Mouse (Mus musculus) liver, embryonic 13.5 days (tissue): ENCODE data around the gene Zbtb20. TPM values are rescaled to one million over a fixed set of nuclear protein-coding genes. Genes with fewer than 3 reads are reported as not detected.

ENCODE experiments used
- ATAC-seq: fragments of 200-750 bp; cut with Nextera tagmentation; 2 replicates; pipeline ENCODE4 v1.8.0; 2017; ENCODE audit warnings: low read depth, mild to moderate bottlenecking, moderate number of reproducible peaks, moderate library complexity
- DNase-seq: peaks from one replicate; pipeline ENCODE4 v3.0.0; 2022
- H3K27ac ChIP-seq: fragments of 300-500 bp; sonication (generic); 2 replicates; pipeline ENCODE4 v1.5.1; 2015; ENCODE audit warnings: moderate library complexity, mild to moderate bottlenecking, inconsistent platforms
- H3K27me3 ChIP-seq: fragments of 300-500 bp; sonication (generic); 2 replicates; pipeline ENCODE4 v1.6.1; 2015; ENCODE audit warnings: mild to moderate bottlenecking, inconsistent platforms
- H3K36me3 ChIP-seq: fragments of 300-500 bp; sonication (generic); 2 replicates; pipeline ENCODE4 v1.6.1; 2015; ENCODE audit warnings: mild to moderate bottlenecking, inconsistent platforms
- H3K4me1 ChIP-seq: fragments of 300-500 bp; sonication (generic); replicated peaks from 2 replicates; pipeline ENCODE4 v1.6.1; 2015; ENCODE audit warnings: inconsistent platforms
- H3K4me2 ChIP-seq: fragments of 300-500 bp; sonication (generic); 2 replicates; pipeline ENCODE4 v1.6.1; 2015; ENCODE audit warnings: inconsistent platforms, mild to moderate bottlenecking, moderate library complexity
- H3K4me3 ChIP-seq: fragments of 300-500 bp; sonication (generic); replicated peaks from 2 replicates; pipeline ENCODE4 v1.5.1; 2015; ENCODE audit warnings: mild to moderate bottlenecking, inconsistent platforms
- H3K9ac ChIP-seq: fragments of 300-500 bp; sonication (generic); 2 replicates; pipeline ENCODE4 v1.6.1; 2015; ENCODE audit warnings: mild to moderate bottlenecking, inconsistent platforms
- H3K9me3 ChIP-seq: fragments of 300-500 bp; sonication (generic); replicated peaks from 2 replicates; pipeline ENCODE4 v1.6.1; 2016; ENCODE audit warnings: inconsistent platforms
- WGBS: fragments of 180-500 bp; shearing (Covaris S2); methylation state at CpG from one replicate; pipeline ENCODE4 v1.1.7; 2015; ENCODE audit not compliant: insufficient replicate concordance; 5-methylcytosine and 5-hydroxymethylcytosine counted together
- polyA plus RNA-seq: library from polyadenylated mRNA; unstranded; fragments of >200 nt; fragmentation: Nextera tagmentation; extraction: Ambion mirVana; gene quantifications from 2 replicates; pipeline ENCODE4 v1.2.1, GENCODE M21; 2015

The Zbtb20 gene
- polyA plus RNA-seq, 1 experiment from 2014 or later, result 2.5 TPM

DNA sequence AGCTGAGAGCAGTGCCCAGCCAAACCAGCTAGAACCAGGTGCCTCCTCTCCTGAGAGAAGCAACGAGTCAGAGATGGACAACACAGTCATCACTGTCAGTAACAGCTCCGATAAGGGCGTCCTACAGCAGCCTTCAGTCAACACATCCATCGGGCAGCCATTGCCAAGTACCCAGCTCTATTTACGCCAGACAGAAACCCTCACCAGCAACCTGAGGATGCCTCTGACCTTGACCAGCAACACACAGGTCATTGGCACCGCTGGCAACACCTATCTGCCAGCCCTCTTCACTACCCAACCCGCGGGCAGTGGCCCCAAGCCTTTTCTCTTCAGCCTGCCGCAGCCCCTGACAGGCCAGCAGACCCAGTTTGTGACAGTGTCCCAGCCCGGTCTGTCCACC lies 734.7 kb downstream of the Zbtb20 start:
- H3K4me3 ChIP-seq, result no peak overlapping the region
- no peaks in the 10 kb centered on the region for H3K36me3 ChIP-seq
- no peak for DNase-seq
- WGBS, result 80% methylated on average over 10 of the region's 10 CpGs
- H3K9me3 ChIP-seq, result no peaks in the 10 kb centered on the region
- H3K9ac ChIP-seq, result no peak overlapping the region
- no peak for ATAC-seq
- no peak overlapping the region for H3K27ac ChIP-seq
- no peaks in the 10 kb centered on the region for H3K4me1 ChIP-seq
- H3K4me2 ChIP-seq, result no peak overlapping the region
- H3K27me3 ChIP-seq, result no peaks in the 10 kb centered on the region

DNA sequence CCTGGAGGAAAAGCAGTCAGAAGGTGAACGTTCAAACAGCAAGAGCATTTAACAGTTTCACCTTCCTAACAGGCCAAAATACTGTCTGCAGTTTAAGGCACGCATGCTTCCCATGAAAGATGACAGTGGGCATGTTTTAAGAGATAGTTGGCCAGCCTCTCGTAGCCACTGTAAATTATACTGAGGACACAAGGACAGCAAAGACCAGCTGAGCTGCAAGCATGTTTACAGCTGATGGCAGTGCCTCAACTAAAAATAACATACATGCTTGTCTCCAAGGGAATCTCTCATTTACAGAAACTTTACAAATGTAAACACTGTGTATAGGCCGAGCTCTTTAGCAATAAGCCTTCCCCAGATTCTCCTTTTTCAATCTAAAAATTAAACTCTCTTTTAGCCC lies 740.7 kb downstream of the Zbtb20 start:
- DNase-seq (no peak), ATAC-seq (no peak)
- Histone ChIP-seq H3K36me3 (no peaks in the 10 kb centered on the region), H3K27me3 (no peaks in the 10 kb centered on the region), H3K9ac (no peak overlapping the region), H3K27ac (no peak overlapping the region), H3K9me3 (no peaks in the 10 kb centered on the region), H3K4me2 (no peak overlapping the region), H3K4me3 (no peak overlapping the region), H3K4me1 (no peaks in the 10 kb centered on the region)
- 67% methylated on average over 4 of the region's 4 CpGs for WGBS

DNA sequence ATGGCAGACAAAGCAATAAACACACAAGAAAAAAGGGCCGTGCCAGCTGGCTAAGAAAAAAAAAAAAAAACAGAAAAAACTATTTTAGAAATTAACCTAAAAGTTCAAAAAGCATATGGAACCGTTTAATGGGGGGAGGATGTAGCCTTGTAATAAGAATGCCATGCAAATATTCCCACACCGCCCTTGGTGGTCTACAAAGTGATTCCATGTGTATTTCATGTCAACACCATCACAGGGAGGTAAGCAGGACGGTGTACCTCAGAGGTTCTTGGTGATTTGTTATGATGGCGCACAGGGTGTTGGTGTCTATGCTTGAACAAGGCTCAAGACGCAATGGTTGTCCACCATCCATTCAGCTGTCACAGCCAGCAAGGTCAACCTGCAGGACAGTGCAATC lies 741.7 kb downstream of the Zbtb20 start:
- no peaks in the 10 kb centered on the region for H3K9me3 ChIP-seq
- no peak overlapping the region for H3K9ac ChIP-seq
- H3K4me2 ChIP-seq, result no peak overlapping the region
- H3K36me3 ChIP-seq, result no peaks in the 10 kb centered on the region
- no peak for ATAC-seq
- no peaks in the 10 kb centered on the region for H3K27me3 ChIP-seq
- 72% methylated on average over 6 of the region's 6 CpGs for WGBS
- H3K4me3 ChIP-seq, result no peak overlapping the region
- no peaks in the 10 kb centered on the region for H3K4me1 ChIP-seq
- no peak for DNase-seq
- no peak overlapping the region for H3K27ac ChIP-seq

DNA sequence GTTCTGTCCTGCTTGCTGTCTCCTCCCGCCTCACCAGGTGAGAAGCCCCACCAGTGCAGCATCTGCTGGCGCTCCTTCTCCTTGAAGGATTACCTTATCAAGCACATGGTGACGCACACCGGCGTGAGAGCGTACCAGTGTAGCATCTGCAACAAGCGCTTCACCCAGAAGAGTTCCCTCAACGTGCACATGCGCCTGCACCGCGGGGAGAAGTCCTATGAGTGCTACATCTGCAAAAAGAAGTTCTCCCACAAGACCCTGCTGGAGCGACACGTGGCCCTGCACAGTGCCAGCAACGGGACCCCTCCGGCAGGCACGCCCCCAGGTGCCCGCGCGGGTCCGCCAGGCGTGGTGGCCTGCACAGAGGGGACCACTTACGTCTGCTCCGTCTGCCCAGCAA lies 742.6 kb downstream of the Zbtb20 start:
- 77% methylated on average over 23 of the region's 23 CpGs for WGBS
- DNase-seq, result no peak
- no peak overlapping the region for H3K9ac ChIP-seq
- no peaks in the 10 kb centered on the region for H3K9me3 ChIP-seq
- H3K4me3 ChIP-seq, result no peak overlapping the region
- no peak overlapping the region for H3K4me2 ChIP-seq
- H3K27ac ChIP-seq, result no peak overlapping the region
- H3K36me3 ChIP-seq, result no peaks in the 10 kb centered on the region
- no peak for ATAC-seq
- H3K4me1 ChIP-seq, result no peaks in the 10 kb centered on the region
- H3K27me3 ChIP-seq, result no peaks in the 10 kb centered on the region

DNA sequence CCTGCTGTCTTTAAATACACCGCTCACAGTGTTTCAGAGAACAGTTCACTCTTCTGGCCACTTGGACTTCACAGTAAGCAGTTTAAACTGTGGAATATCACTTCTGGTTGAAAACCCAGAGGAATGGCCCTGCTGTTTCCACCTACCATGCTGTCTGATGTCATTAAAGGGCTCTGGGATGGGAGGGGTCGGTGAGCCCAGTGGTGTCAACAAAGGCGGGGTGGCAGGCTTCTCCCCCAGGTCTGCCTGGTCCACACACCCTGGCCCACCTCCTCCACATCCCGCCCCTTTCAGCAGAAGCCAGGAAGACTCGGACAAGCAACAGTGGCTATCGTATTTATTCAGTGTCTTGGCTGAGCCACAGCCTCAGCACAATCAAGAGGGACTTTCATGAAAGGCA lies 743.6 kb downstream of the Zbtb20 start:
- no peak for DNase-seq
- ATAC-seq, result no peak
- Histone ChIP-seq H3K27ac (no peak overlapping the region), H3K27me3 (no peaks in the 10 kb centered on the region), H3K4me2 (no peak overlapping the region), H3K36me3 (no peaks in the 10 kb centered on the region), H3K4me1 (no peaks in the 10 kb centered on the region), H3K9me3 (no peaks in the 10 kb centered on the region), H3K4me3 (no peak overlapping the region), H3K9ac (no peak overlapping the region)
- 54% methylated on average over 6 of the region's 6 CpGs for WGBS

DNA sequence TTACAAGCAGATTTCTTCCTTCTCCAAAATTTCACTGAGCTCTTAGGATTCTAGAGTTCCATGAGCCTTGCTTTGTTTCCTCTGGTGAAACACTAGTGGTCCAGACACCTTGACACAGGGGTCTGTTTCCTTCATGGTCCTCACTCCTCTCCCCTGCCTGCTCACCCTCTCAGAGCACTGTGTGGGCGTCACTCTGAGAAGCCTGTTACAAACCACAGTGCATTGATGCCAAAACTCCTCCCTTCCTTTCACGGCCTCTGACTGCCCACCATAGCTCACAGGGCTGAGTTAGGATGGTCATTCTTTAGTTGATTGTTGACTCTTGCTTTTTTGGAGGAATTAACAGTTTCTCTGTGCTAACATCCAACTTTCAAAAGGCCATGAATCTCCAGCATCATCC lies 744.7 kb downstream of the Zbtb20 start:
- Histone ChIP-seq H3K27ac (no peak overlapping the region), H3K4me1 (no peaks in the 10 kb centered on the region), H3K9ac (no peak overlapping the region), H3K4me3 (no peak overlapping the region), H3K4me2 (no peak overlapping the region), H3K27me3 (no peaks in the 10 kb centered on the region), H3K36me3 (no peaks in the 10 kb centered on the region), H3K9me3 (no peaks in the 10 kb centered on the region)
- no peak for ATAC-seq
- no peak for DNase-seq
- 34% methylated on average over 2 of the region's 2 CpGs for WGBS

DNA sequence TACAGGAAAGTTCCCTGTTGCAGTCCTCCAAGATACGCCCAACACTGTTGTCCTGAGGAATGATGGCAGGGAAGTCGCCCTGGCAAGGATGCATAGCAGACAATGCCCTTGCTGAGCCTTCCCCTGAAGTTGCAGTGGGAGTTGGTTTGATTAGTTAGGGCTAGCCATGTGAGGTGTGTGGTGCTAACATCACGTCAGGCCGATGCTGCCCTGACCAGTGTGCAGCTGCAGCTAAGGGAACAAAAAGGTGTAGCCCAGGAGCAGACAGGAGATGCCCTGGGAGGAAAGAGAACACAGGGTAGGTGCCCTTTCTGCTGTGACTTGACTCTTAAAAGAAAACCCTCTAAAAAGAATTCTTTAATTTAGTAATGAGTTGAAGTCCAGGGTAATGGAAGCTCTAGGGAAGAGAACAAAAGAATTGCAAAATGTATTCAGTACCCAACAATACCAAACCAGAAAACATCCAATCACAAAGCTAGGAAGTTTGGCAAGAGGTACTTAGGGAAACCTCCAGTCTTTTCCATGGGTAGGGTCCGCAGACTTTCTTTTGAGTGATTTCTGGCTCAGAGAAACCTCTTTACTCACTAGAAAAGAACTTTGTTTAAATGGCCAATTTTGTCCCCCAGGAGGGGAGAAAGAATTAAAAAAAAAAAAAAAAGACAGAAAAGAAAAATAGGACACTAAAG lies 747.8 kb downstream of the Zbtb20 start:
- ATAC-seq, result no peak
- Histone ChIP-seq H3K9ac (no peak overlapping the region), H3K4me1 (no peaks in the 10 kb centered on the region), H3K27ac (no peak overlapping the region), H3K36me3 (no peaks in the 10 kb centered on the region), H3K4me2 (no peak overlapping the region), H3K9me3 (no peaks in the 10 kb centered on the region), H3K4me3 (no peak overlapping the region), H3K27me3 (no peaks in the 10 kb centered on the region)
- DNase-seq, result no peak
- WGBS, result 71% methylated on average over 5 of the region's 5 CpGs

DNA sequence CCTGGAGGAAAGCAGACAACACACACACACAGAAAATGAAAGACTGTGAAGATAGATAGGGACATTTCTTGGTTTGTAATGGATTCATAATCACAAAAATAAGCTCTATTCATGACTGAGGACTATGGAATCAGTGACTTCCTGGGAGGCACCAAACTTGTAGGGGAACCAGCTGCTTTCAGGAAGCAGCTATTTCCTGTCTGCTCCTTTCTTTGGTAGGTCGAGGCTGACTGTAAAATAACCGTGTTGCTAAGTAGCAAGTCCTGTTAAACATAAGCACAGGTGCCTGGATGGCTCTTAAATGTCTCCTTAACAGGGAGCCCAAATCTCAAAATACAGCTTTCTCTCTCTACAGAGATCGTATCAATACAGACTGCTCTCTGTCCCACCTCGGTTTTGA lies 749.2 kb downstream of the Zbtb20 start:
- DNase-seq (no peak), ATAC-seq (no peak)

DNA sequence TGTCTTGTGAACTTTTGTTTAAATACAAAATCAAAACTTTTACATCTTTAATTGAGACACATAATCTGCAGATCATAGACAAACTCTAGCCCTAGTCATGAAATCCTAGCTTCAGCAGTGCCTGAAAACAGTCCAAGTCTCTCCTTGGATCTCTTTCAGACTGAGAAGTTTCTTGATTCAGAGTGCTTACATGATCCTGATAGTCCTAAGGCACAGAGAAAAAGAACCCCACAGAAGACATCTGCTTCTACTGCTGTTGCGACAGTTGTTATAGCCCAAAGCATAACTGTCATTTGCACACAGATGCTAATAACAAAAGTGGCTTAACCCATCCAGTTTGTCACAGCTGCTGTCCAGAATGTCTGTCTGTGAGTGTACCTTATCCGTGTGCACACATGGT lies 749.6 kb downstream of the Zbtb20 start:
- DNase-seq (no peak), ATAC-seq (no peak)
- 54% methylated on average over 2 of the region's 2 CpGs for WGBS
- no peak overlapping the region for H3K4me2 ChIP-seq
- no peaks in the 10 kb centered on the region for H3K4me1 ChIP-seq
- no peak overlapping the region for H3K4me3 ChIP-seq
- H3K9me3 ChIP-seq, result no peaks in the 10 kb centered on the region
- no peak overlapping the region for H3K27ac ChIP-seq
- H3K27me3 ChIP-seq, result no peaks in the 10 kb centered on the region
- H3K9ac ChIP-seq, result no peak overlapping the region
- H3K36me3 ChIP-seq, result no peaks in the 10 kb centered on the region

More for the DNA sequence above, 749.2 kb downstream of the Zbtb20 start:
- 36% methylated on average over 4 of the region's 4 CpGs for WGBS
- Histone ChIP-seq H3K27me3 (no peaks in the 10 kb centered on the region), H3K9me3 (no peaks in the 10 kb centered on the region), H3K4me1 (no peaks in the 10 kb centered on the region), H3K27ac (no peak overlapping the region), H3K9ac (no peak overlapping the region), H3K4me3 (no peak overlapping the region), H3K4me2 (no peak overlapping the region), H3K36me3 (no peaks in the 10 kb centered on the region)

DNA sequence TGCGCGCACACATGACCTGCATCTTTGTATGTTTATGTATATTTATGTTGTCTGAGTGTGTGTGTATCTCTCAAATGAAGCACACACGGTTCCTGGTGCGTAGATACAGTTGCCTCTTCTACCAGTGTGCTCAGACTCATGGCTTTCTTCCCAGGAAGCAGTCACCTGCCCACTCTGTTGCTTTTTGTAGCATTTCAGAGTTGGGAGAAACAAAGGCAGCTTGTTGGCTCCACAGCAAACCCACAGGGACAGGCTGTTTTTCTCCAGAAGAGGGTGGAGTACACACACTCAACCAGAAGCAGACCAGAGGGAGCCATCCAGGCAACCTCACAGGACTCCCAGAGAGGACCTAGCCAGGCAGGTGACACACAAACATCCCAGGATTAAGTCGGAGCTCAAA lies 750.3 kb downstream of the Zbtb20 start:
- H3K9ac ChIP-seq, result no peak overlapping the region
- no peak overlapping the region for H3K4me3 ChIP-seq
- no peaks in the 10 kb centered on the region for H3K4me1 ChIP-seq
- no peaks in the 10 kb centered on the region for H3K36me3 ChIP-seq
- ATAC-seq (no peak), DNase-seq (no peak)
- H3K9me3 ChIP-seq, result no peaks in the 10 kb centered on the region
- H3K4me2 ChIP-seq, result no peak overlapping the region
- H3K27ac ChIP-seq, result no peak overlapping the region
- no peaks in the 10 kb centered on the region for H3K27me3 ChIP-seq
- 71% methylated on average over 5 of the region's 5 CpGs for WGBS

DNA sequence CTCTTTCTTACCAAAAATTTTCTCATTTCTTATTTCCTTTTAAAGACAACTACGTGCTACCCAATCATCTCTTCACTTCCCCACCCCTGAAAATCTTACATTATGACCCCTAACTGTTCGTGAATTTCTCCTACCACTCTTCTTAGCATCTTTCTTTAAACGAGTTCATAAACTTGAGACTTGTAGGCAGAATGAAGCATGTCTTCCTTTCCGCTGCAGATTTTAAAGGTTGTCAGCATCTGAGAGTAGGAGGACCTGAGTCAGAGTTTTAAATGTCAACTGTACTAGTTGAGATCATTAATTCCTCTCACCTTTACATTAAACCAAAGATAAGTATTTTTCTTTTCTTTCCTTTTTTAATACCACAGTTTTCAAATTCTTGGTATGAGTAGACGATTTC lies 753.0 kb downstream of the Zbtb20 start:
- Histone ChIP-seq H3K4me3 (no peak overlapping the region), H3K27ac (no peak overlapping the region), H3K36me3 (no peaks in the 10 kb centered on the region), H3K4me1 (no peaks in the 10 kb centered on the region), H3K27me3 (no peaks in the 10 kb centered on the region), H3K4me2 (no peak overlapping the region), H3K9me3 (no peaks in the 10 kb centered on the region), H3K9ac (no peak overlapping the region)
- WGBS, result 58% methylated on average over 5 of the region's 5 CpGs
- ATAC-seq, result no peak
- no peak for DNase-seq

DNA sequence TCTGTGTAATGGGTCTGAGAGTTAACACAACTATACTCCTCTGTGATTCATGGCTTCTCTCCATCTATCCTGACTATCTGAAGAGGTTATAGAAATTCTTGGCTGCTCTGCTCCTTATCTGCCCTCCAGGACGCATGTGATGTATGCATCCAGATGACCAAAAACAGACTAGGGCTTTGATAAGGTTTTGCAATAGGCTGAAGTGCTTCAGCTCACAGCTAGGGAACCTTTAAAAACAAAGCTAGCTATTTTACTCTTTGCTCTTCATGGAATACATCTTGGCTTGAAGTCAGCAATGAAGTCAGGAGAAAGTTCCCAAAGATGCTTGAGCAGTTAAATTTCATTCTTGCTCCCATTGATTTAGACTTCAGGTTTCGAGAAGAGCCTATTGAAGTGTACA lies 756.1 kb downstream of the Zbtb20 start:
- Histone ChIP-seq H3K27ac (no peak overlapping the region), H3K9me3 (no peaks in the 10 kb centered on the region), H3K4me1 (no peaks in the 10 kb centered on the region), H3K4me2 (no peak overlapping the region), H3K4me3 (no peak overlapping the region), H3K36me3 (no peaks in the 10 kb centered on the region), H3K9ac (no peak overlapping the region), H3K27me3 (no peaks in the 10 kb centered on the region)
- no peak for DNase-seq
- no peak for ATAC-seq
- WGBS, result 52% methylated on average over 2 of the region's 2 CpGs
